Mouse (Mus musculus) limb, embryonic 14.5 days (tissue): ENCODE measurements around the gene 4921530L21Rik. TPM values are rescaled to one million over a fixed set of nuclear protein-coding genes. Genes with fewer than 3 reads are reported as not detected.

Experiments used
- ATAC-seq: fragments of 200-750 bp; cut with Nextera tagmentation; 2 replicates; pipeline ENCODE4 v1.8.0; 2017; ENCODE audit warnings: low read depth, moderate number of reproducible peaks, moderate TSS enrichment; ENCODE audit not compliant: low FRiP score
- DNase-seq: peaks from one replicate; pipeline ENCODE4 v3.0.0-alpha.2; 2015; ENCODE audit warnings: low spot score
- H3K27ac ChIP-seq: fragments of 300-500 bp; sonication (generic); replicated peaks from 2 replicates; pipeline ENCODE4 v1.5.1; 2014; ENCODE audit warnings: low read depth, mild to moderate bottlenecking, low read length, moderate library complexity, mixed read lengths
- H3K27me3 ChIP-seq: fragments of 300-500 bp; sonication (generic); 2 replicates; pipeline ENCODE4 v1.6.1; 2014; ENCODE audit warnings: low read length, mixed read lengths; ENCODE audit not compliant: control insufficient read depth, insufficient read depth
- H3K36me3 ChIP-seq: fragments of 300-500 bp; sonication (generic); 2 replicates; pipeline ENCODE4 v1.6.1; 2014; ENCODE audit warnings: mild to moderate bottlenecking, low read length, moderate library complexity, mixed read lengths; ENCODE audit not compliant: control insufficient read depth, insufficient read depth
- H3K4me1 ChIP-seq: fragments of 300-500 bp; sonication (generic); 2 replicates; pipeline ENCODE4 v1.6.1; 2014; ENCODE audit warnings: antibody characterized with exemption, low read length, mixed read lengths; ENCODE audit not compliant: control insufficient read depth, insufficient read depth
- H3K4me2 ChIP-seq: fragments of 300-500 bp; sonication (generic); replicated peaks from 2 replicates; pipeline ENCODE4 v1.6.1; 2014; ENCODE audit warnings: low read depth, mild to moderate bottlenecking, low read length, moderate library complexity; ENCODE audit not compliant: severe bottlenecking
- H3K4me3 ChIP-seq: fragments of 300-500 bp; sonication (generic); replicated peaks from 2 replicates; pipeline ENCODE4 v1.5.1; 2014; ENCODE audit warnings: low read length
- H3K9ac ChIP-seq: fragments of 300-500 bp; sonication (generic); 2 replicates; pipeline ENCODE4 v1.6.1; 2014; ENCODE audit warnings: mild to moderate bottlenecking, low read depth, low read length, moderate library complexity; ENCODE audit not compliant: severe bottlenecking
- H3K9me3 ChIP-seq: fragments of 300-500 bp; sonication (generic); 2 replicates; pipeline ENCODE4 v1.6.1; 2016; ENCODE audit warnings: low read length; ENCODE audit not compliant: control insufficient read depth
- POLR2A ChIP-seq: fragments of 200-500 bp; IDR thresholded peaks from 2 replicates; pipeline ENCODE4 v1.8.0; 2012; ENCODE audit warnings: inconsistent platforms, mild to moderate bottlenecking, moderate library complexity, borderline replicate concordance; ENCODE audit not compliant: insufficient read depth, insufficient read length; ENCODE audit errors: extremely low read depth
- WGBS: fragments of 180-500 bp; shearing (Covaris S2); extraction: QIAGEN DNeasy Blood & Tissue Kit; methylation state at CpG from one replicate; pipeline ENCODE4 v1.1.7; 2014; 5-methylcytosine and 5-hydroxymethylcytosine counted together
- polyA plus RNA-seq, 2 experiments: library from polyadenylated mRNA; depleted of rRNA in 1 of 2; stranded (reverse) in 1 of 2; unstranded in 1 of 2; fragments of >200 nt; fragmentation: Nextera tagmentation in 1 of 2; extraction: Ambion mirVana in 1 of 2; gene quantifications; 2 replicates each; pipeline versions ENCODE4 v1.2.1 to v1.2.3; 2012 to 2014

4921530L21Rik gene
- polyA plus RNA-seq, 2 experiments: not detected

DNA sequence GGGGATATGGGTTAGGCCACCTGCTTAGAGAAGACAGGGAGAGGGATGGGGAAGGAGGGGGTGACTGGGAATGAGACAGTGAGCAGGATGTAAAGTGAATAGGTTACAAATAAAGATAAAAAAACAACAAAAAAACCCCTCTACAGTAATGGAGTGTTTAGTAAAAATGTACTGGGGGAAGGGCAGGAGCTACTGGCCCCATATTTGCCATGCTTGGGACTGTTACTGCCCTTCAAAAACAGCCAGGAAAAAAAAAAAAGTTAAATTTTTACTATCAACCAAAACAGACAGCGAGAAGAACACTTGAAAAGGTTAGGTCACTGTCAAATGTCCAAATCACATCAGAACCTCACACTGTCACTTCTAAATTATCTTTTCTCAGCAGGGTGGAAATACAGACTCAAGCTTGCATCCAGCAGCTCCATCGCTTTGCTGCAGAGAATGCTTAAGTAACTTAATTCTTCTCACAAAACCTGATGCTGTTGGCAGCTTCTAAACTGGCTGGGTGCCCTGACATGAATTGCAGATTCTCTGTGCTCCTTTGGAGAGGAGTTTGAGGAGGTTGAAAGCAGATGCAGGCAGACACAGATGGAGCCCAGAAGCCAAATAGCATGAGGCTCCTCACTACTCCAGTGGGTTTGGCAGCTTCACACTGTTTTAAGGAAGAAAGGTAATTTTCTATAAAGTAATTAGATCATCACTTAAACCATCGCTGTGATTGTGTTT, 4.1 kb upstream of the 4921530L21Rik start:
- H3K4me2 ChIP-seq: no peak overlapping the region
- no peak overlapping the region for H3K4me3 ChIP-seq
- no peak for ATAC-seq
- H3K4me1 ChIP-seq: no peaks in the 10 kb centered on the region
- no peak for TF ChIP-seq POLR2A
- H3K27ac ChIP-seq: no peak overlapping the region
- no peak overlapping the region for H3K9ac ChIP-seq
- WGBS: 69% methylated on average over 3 of the region's 3 CpGs
- no peaks in the 10 kb centered on the region for H3K36me3 ChIP-seq
- peak; percentile 50 for DNase-seq
- H3K27me3 ChIP-seq: no peaks in the 10 kb centered on the region
- H3K9me3 ChIP-seq: no peaks in the 10 kb centered on the region

DNA sequence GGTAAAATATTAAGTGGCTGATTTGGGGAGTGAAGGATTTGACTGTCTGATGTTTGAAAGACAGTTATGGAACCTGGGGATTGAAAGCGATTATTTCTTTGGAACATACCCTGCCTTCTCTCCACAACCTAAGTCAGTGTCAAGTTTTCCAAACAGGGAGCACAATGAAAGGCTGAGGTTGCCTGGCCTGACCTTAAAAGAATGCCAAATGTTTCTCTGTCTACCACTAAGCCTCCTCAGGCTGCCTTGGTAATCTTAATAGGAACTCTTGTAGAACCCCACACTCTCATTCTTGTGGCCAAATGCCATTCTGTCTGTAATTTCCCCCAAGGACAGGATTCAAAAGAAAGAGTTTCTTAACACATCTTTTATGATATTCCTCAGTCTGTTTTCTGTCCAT, 3.5 kb upstream of the 4921530L21Rik start:
- no peak for TF ChIP-seq POLR2A
- Histone ChIP-seq H3K9ac (no peak overlapping the region), H3K27me3 (no peaks in the 10 kb centered on the region), H3K4me2 (no peak overlapping the region), H3K4me1 (no peaks in the 10 kb centered on the region), H3K4me3 (no peak overlapping the region), H3K9me3 (no peaks in the 10 kb centered on the region), H3K36me3 (no peaks in the 10 kb centered on the region), H3K27ac (no peak overlapping the region)
- DNase-seq (no peak), ATAC-seq (no peak)
- 77% methylated on average over 1 of the region's 1 CpGs for WGBS

DNA sequence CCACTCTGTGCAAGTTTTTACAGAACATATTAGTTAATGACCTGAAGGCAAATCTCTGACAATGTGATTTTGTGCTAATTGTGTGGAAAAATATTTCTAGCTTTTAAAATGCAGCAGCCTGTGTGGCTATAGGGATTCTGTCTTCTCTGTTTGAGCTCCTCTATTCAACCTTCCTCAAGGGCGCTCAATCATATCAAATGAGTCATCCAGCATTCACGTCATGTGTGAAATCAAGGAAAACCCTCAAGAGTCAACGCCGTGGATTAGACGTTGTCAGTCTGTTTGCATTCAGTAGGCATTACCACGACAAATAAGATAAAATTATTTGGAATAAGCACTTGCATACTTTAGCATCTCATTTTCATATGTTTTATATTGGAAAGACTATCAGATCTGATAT, 18.4 kb downstream of the 4921530L21Rik start:
- H3K27me3 ChIP-seq: no peaks in the 10 kb centered on the region
- H3K4me3 ChIP-seq: no peak overlapping the region
- H3K4me2 ChIP-seq: no peak overlapping the region
- WGBS: 87% methylated on average over 6 of the region's 6 CpGs
- no peak for TF ChIP-seq POLR2A
- no peak overlapping the region for H3K27ac ChIP-seq
- no peaks in the 10 kb centered on the region for H3K9me3 ChIP-seq
- DNase-seq (no peak), ATAC-seq (no peak)
- H3K4me1 ChIP-seq: no peaks in the 10 kb centered on the region
- H3K9ac ChIP-seq: no peak overlapping the region
- H3K36me3 ChIP-seq: no peaks in the 10 kb centered on the region

DNA sequence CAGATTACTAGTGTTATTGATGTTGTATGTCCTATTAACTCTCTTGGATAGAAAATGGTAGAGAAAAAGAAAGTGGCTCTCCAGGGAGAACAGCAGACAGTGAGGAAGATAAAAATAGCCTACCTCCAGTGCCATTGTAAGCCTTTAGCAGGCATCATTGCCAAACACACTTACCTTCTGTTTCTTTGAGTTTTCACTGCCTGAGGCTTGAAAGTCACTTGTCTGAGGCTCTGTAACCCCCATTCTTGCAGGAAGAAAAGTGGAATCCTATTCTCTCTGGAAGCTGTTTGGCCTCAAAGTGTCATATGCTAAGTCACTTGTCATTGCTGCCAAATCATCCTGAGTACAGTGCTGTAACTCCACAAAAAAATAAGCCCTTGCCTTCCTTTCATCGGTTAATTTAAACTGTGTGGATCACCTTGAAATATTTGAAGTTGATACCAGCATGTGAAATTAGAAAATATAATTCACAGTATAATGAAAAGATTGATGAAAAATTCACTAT, 23.6 kb downstream of the 4921530L21Rik start:
- Histone ChIP-seq H3K4me2 (no peak overlapping the region), H3K36me3 (no peaks in the 10 kb centered on the region), H3K4me1 (no peaks in the 10 kb centered on the region), H3K27ac (no peak overlapping the region), H3K9ac (no peak overlapping the region), H3K9me3 (no peaks in the 10 kb centered on the region), H3K27me3 (no peaks in the 10 kb centered on the region), H3K4me3 (no peak overlapping the region)
- TF ChIP-seq POLR2A: no peak
- 96% methylated on average over 1 of the region's 1 CpGs for WGBS
- ATAC-seq (no peak), DNase-seq (no peak)

DNA sequence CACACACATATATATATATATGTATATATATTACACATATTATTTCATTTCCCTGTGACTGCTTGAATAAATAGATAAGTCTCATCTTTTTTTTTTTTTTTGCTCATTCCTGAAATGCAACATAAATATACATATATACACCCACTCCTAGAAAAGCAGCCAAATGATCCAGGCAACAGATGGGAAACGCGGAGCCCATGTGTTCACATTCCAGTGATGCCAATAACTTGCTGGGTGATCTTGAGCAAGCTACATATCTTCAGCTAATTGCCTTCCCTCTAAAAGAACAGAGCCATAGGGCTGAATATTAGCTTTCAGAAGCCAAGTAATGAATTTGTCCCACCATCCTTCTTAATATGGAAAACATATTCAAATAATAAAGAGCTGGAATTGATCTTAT, 32.2 kb downstream of the 4921530L21Rik start:
- Histone ChIP-seq H3K27me3 (no peaks in the 10 kb centered on the region), H3K27ac (no peak overlapping the region), H3K36me3 (no peaks in the 10 kb centered on the region), H3K4me1 (no peaks in the 10 kb centered on the region), H3K4me2 (no peak overlapping the region), H3K9me3 (no peaks in the 10 kb centered on the region), H3K9ac (no peak overlapping the region), H3K4me3 (no peak overlapping the region)
- no peak for DNase-seq
- ATAC-seq: no peak
- WGBS: 55% methylated on average over 2 of the region's 2 CpGs
- no peak for TF ChIP-seq POLR2A

DNA sequence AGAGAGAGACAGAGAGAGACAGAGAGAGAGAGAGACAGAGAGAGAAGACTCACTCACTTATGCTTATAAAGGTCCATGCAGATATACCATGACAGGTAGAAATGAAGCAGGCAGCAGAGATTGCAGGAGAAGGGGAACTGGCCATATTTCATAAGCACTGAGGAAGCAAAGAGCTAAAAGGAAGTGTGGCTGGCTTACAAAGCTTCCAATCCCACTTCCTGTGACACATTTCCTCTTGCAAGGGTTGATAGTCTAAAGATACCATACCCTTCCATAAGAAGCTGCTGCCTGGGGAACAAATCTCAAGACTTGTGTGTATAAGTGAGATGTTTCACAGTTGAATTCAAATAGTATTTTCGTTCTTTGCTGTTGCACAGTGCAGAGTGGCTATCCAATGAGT, 45.7 kb downstream of the 4921530L21Rik start:
- no peak overlapping the region for H3K4me3 ChIP-seq
- H3K4me2 ChIP-seq: no peak overlapping the region
- no peak overlapping the region for H3K9ac ChIP-seq
- TF ChIP-seq POLR2A: no peak
- no peak for ATAC-seq
- H3K4me1 ChIP-seq: no peaks in the 10 kb centered on the region
- H3K36me3 ChIP-seq: no peaks in the 10 kb centered on the region
- no peaks in the 10 kb centered on the region for H3K27me3 ChIP-seq
- H3K9me3 ChIP-seq: no peaks in the 10 kb centered on the region
- WGBS: 87% methylated on average over 1 of the region's 1 CpGs
- H3K27ac ChIP-seq: no peak overlapping the region
- DNase-seq: no peak
